Mouse (Mus musculus): ENCODE measurements at regions not wholly inside any gene's neighbourhood (a gene's known extent, or its start where the extent isn't known, plus 50 kb on each side); places are given as distances from the start of the nearest gene placed in this dataset.

DNA sequence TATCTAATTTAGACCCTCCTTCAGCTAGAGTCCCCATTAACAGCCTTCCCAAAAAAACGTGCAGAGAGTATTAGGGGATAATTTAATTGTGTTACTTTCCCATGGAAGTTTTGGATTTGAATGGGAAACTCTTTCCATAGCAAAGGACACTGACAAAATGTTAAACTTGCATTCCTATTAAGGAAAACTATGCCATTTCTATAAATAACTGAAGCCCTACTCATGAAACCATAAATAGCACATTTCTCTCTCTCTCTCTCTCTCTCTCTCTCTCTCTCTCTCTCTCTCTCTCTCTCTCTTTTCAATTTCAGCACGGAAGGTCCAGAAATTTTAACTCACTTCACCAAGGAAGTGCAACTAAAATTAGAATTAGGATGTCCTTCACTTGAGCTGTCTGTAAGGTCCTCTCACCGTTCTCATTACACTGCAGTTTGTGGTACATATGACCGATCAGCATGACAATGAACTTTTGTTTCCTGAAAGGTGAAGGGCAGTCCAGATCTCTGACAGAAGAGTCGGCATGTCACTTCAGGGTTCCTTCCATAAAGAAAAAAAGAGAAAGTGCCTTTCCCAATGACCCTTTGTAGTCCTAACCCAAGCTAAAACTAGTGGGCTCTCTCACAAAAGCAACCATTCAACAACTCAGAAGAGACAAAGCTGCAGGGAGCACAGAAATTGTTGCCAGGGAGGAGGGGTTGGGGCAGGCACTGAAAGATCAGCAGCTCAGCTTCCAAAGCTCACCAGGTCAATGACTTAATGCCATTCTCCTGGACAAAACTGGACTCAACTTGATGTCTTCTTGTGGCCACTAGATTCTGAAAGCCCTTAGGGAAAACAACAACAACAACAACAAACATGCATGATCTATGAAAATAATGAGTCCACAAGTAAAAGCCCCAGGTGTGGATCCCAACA lies 696.9 kb downstream of the Diaph3 start:
- DNase-seq, result no peak

DNA sequence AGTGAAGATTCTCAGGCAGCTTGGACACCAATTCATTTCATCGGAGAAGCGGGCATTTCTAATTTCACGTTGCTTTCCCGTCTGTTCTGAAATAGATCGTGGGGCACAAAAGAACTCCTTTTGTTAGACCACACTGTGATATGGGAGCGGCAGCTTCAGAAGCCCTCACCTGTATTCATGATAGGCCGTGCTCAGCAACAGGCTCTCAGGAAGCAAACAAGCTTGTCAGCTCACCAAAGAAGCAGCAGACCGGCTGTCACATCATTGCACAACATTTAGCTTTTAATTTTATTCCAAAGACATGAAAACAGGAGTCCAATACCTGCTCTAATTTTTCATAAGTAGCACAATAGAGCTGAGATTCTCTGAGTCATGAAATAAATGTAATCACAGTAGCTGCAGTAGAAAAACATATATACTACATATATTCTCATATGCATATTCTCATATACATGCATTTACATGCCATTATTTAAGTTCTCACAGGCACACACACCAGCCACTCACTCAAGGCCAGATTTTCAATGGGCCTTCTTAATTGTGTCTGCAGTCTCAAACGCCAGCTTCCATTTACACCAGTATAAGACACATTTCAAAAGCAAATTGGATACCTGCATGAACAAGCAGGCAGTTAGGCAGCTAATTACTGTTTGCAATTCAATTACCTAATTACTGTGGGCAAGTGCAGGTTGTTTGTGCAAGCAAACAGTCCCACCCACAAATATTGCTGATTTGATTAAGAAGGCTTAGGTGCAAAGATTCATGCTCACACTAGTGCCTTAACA lies 698.9 kb downstream of the Diaph3 start:
- DNase-seq, result no peak

DNA sequence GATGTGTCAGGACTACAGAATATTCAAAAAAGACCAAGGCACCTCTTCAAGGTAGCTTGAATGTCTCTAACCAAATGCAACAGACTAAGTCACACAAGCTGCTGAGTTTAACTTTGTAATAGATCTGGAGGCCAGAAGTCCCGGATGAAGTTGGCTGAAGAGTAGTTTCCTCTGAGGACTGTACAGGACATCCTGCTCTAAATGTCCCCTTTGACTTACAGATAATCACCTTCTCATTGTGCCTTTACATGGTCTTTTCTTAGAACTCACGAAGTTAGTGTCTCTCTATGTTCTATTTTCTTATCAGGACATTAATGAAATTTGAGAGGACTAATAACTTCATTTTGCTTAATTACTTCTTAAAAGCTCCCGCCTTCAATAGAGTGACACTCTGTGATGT lies 703.7 kb downstream of the Diaph3 start:
- DNase-seq, result no peak

DNA sequence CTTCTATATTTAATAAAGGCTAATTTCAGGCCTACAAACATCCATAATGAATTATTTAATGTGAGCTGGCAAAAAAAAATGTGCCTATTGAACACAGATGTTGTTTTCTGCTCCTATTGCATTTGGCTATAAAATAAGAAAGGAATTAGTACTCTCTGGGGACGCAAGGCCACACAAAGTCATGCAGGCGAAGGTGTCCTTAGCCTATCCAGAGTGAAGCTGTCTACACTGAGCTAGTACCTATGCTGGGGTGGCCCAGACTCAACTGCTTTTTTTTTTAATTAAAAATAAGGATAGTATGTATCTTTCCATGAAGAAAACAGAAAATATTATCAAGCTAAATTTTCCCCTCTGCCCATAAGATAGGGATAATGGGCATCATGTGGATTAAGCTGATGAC lies 705.7 kb downstream of the Diaph3 start:
- DNase-seq, result no peak

DNA sequence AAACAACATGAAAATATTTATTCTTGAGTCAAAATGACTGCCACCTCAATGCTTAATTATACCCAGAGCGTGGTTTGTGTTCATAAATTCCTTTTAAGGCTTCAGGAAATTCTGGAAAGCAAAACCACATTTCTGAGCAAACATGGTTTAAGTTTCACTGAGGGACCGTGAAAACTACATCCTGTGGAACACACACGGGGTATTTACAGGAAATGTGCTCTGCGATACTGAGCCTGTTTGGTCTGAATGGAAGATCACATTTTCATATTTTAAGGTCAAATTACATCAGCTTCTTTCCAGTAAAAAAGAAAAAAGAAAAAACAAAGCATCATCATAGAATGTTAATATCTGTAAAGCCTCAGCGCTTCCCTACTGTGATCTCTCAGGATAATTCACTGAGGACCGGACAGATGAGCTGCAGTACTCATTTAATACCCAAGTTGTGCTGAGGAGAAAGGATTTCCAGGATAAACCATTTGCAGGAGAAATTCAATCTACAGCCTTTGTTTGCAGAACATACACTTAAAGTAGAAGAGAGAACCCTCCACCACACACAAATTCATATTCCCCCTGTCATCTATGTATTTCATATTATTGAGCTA lies 709.7 kb downstream of the Diaph3 start:
- no peak for DNase-seq

DNA sequence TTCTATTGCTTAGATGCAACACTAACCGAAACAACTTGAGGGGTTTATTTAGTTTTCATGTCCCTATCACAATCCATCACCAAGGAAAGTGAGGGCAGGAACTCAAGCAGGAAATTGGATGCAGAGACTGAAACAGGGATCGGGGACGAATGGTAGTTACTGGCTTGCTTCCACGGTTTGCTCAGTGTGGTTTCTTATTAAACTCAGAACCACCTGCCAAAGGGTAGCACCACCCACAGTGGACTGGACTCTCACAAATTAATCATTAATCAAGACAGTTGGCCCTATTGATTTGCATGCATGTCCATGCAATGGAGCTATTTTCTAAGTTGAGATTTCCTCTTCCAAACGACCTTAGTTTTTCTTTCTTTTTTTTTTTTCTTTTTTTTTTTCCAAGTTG lies 719.2 kb downstream of the Diaph3 start:
- DNase-seq, result no peak

DNA sequence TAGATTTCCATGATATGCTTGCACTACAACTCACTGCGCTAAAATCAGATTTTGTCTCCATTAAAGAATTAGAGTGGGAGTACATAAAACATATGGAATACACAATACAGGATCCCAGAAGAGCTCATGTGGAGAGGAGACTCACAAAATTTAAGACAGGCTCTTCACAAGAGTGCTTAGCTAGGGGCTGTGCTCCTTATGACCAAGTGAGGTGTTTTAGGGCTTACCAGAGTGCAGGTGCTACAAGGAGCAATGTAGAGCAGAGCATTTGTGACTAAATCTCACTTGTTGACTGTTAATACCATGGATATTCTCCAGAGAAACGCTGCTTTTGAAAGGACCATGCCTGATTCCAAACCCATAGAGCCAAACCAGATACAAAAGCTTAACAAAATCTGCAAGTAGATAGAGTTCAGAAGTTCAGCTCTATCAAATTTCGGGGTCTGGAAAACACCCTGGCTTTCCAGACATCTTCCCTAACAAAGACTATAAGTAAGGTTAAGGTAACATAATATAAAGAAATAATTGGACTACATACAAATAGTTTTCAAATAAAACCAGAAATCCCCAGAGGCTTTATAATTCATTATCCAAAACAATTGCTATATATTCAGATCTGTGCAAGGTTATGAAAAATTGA lies 721.0 kb downstream of the Diaph3 start:
- DNase-seq, result no peak

DNA sequence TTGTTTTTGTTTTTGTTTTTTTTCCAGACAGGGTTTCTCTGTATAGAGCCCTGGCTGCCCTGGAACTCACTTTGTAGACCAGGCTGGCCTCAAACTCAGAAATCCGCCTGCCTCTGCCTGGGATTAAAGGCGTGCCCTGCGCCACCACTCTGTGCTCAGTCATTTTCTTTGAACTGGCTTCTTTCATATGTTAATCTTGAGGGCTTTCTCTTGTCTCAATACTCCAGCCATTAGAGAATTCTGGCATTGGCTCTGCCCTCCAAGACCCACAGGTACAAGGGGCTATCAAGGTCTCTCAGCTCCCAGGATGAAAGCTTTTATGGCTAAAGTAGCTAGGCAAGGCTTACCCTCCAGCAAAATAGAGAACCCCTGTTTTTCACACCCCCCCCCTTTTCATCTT lies 744.2 kb downstream of the Diaph3 start:
- no peak for DNase-seq

DNA sequence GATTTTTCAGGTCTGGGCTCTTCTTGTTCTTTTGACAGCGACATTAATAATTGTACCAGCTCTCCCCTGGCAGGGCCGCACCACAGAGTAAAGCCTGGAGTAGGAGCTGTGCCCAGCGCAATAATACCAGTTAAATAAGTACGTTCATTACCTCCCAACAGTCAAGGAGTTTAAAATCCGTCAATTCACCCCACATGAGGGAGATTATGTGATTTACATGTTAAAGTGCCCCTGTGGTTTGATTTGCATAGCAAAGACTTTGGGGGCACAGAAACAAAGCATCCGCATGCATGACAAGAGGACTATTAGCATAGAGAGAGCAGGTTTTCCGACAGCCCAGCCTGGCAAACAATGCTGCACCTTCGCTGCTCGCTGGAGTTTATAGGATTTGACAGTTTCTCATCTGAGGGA lies 745.1 kb downstream of the Diaph3 start:
- DNase-seq, result no peak

DNA sequence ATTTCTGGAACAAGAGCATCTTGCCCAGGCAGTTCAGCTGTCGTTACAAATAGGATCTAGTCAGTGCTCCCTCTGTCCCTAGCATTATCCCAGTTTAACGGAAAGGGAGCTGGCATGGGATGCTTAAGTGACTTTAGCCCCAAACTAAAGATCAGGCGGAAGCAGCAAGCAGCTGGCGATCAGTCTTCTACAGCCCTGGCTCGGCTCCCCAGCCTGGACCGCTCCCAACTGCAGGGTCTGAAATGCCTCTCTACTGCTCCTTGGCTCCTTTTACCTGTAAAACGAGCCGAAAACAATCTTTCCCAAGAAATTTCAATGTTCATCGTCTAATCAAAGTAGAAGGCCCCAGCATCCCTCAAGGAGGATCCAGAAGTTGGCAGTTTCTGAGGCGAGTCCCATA lies 745.5 kb downstream of the Diaph3 start:
- DNase-seq, result no peak

DNA sequence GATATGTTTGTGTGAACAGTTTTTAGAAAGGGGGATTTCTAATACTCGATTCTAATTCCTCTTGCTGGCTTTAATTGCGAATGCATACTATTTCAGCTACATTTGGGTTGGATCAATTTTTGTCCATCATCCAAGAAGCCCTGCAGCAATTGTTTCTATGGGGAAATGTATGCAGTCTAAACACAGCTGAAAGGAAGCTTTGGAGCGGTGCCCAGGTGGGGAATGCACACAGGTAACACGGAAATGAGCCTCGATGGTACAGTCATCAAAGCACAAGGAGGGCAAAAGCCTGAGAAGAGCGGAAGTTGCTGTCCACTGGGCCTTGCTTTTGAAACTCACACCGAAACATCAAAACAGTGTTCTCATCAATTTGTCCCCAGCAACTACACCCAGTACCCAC lies 746.0 kb downstream of the Diaph3 start:
- no peak for DNase-seq

DNA sequence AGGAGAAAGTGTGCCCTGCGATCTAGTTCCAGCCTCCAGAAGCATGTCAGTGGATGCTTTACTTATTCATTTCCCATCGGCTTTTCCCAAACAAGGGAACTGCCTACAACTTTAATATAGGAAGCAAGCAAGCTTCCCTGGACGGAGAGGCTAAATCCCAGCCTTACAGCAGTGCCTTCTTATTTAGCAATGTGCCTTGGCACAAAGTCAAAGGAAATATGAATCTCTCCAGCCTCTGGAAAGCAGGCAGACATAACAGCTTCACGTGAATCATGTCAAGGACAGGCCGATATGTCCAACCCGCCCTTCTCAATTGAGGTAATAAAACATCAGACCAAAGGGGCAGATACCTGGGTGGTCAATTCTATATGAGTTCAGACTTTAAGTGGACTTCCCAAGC lies 755.9 kb downstream of the Diaph3 start:
- DNase-seq, result no peak

DNA sequence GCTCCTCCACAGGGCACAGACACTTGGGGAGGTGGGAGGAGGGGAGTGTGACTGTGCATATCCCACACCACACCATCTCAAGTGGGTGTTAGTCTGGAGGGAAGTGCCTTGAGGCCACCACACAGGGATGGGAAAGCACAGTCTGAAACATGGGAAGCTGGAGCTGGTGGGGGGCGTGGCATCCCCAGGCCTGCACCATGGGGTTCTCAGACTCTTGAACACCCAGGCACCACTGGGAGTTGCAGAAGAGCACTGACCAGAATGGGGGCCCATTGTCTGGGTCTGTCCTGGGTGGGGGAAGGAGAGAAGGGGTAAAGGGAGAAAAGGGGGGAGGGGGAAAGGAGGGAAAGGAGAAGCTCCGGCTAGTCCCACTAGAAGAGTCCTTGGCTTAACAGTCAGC lies 776.0 kb downstream of the Diaph3 start:
- DNase-seq, result no peak

DNA sequence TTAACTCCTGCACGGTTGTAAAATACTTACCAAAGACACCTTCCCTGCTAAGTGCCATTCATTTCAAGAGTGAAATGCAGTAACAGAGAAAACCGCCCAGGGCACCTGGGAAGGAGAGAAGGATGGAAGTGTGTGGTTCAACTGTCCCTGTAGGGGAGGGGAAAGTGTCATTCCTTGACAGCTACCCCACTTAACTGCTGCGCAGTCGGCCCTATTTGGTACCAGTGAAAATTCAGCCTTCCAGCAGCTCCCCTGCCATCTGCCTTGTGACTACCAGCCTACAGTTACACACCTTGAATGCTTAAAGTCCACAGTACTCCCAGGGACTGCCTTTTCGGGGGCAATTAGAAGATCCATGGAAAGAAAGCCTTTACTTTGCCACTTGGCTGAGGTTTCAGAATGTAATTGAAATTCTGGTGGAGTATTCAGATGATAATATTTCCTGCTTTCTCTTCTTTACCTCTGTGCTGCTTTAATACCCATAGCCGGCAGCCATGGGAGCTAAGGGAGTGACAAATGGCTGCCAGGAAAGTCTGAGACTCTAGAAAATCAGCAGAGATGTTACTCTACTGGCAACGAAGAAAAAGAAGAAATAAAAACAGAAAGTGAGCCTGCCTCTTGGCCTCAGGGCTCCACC lies 780.5 kb downstream of the Diaph3 start:
- no peak for DNase-seq

DNA sequence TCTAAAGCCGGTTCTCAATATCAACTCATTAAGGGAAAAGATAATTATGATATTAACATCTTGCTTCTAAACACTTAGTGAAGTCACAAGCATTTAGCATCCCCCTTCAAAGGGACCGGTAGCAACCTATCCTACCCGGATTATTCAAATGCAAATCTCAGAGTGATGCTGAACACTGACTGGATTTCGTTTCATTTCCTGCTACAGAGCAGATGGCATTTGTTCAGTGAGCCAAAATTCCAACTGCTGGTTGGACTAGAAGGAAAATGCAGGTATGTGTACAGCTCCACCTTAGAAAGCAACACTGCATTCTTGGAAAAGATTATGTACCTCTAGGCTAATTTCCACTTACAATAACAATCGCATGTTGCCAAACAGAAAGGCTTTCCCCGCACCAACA lies 782.5 kb downstream of the Diaph3 start:
- no peak for DNase-seq

DNA sequence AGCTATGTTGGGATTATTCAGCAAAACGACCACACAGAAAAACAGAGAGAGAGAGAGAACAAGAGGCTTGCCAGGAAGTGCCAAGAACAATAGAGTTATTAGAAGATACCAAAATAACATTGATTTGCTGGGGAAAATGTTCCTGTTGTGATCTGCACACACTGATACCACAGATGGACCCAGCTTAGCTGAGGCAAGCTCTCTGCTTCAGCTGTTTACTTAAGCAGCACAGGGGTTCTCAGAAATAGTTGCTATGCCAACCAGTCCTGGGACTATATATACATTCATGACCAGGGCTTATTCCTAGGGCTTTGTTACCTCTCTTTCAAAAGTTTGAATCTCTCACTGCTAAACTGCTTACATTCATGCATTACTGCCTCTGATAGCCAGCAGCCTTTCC lies 790.5 kb downstream of the Diaph3 start:
- no peak for DNase-seq

DNA sequence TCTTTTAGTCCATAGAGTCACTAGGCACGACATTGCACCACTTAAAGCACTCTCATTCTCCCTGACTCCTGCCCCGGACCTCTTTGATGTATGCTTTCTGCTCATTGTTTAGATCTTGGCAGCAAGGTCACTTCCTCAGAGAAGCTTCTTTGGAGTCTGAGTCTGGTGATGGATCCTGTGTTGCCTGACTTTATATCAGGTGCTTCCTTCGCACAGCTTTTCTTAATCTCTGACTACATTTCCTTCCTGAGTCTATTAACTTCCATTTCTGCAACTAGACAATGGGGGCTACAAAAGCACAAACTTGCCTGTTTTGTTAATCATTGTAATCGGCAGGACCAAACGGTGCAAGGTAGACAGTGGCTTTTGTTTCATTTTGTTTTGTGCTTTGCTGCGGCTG lies 802.0 kb downstream of the Diaph3 start:
- DNase-seq, result no peak

DNA sequence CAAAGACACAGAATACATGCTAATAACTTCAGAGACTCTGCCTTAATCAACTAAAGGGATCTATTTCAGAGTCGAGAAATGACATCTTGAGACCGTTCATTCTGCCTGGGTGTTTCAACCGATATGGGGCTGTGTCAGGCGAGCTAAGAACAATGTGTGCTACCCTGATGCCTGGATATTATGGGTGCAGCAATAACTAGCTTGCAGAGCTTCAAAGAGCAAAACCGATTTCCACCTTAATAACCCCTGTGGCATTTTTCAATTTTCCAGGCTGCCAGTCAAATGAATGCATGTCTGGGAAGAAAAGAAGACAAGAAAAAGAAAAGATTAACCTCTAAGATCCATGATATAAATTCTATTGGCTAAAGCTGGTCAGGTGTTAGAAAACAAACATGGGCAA lies 804.0 kb downstream of the Diaph3 start:
- no peak for DNase-seq

DNA sequence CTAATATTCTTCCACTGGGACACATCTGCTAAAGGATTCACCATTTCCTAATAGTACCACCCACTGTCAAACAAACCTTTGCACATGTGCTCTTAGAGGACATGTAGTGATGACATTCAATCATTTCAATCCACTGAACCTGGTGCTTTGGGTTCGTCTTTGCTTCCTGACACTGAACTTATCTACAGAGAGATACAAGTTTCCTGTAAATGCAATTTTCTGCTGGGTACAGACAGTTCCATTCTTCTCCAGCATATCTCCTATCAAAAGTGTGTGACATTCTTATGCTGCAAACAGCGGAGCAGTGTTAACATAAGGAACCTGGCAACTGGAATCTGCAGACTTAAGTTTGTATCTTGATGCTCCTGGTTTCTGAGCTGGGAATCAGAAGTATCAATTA lies 805.8 kb downstream of the Diaph3 start:
- DNase-seq, result no peak

DNA sequence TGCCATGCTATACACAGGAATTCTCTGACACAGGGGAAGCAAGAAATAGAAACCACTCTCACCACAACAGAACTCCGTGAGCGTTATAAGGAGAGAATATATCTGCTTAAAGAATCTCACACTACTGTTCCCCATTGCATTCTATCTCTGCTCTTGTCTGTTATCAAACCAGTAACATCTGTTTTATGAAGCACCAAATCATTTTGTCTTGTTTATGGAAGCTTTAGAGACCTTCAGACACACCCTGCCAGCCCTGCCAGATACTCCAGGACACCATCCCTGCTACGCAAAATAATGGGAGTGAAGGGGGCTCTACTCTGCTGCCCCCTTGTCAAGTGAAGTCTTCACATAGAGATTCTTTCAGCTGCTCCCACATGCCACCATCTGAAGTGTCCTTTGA lies 811.9 kb downstream of the Diaph3 start:
- no peak for DNase-seq

DNA sequence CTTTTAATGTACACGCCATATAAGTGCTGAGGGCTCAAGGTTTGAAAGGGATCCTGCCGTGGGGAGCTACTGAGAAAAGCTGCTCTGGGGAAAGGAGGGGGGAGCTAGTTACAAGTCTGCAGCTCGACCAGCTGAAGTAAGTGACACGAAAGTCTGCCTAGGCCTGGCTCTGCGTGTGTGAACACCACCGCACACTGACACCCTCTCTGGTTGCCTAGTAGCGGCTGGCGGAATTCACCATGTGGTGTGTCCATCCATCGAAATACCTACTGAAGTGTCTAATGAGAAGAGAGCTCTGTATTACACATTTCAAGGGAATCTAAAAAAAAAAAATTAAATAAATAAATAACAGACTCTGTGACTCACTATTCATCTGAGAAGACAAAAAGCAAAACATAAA lies 813.4 kb downstream of the Diaph3 start:
- DNase-seq, result no peak

DNA sequence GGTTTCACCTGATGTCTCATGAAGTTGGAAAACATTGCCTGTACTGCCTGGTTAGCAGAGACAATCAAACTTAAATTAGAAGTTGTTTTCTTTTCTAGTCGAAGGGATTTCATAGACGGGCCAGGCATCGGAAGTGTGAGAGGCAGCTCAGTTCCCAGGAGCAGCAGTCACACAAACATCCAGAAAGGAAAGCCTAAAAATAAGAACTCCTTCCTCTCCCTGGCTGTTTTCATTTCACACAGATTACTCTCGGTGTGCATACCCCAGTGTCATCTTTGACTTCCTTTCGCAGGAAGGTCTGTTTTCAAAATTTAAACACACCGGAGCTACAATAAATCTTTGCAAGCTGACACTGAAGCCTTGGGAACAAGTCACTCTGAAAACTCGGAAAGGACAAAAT lies 818.7 kb downstream of the Diaph3 start:
- DNase-seq, result no peak

DNA sequence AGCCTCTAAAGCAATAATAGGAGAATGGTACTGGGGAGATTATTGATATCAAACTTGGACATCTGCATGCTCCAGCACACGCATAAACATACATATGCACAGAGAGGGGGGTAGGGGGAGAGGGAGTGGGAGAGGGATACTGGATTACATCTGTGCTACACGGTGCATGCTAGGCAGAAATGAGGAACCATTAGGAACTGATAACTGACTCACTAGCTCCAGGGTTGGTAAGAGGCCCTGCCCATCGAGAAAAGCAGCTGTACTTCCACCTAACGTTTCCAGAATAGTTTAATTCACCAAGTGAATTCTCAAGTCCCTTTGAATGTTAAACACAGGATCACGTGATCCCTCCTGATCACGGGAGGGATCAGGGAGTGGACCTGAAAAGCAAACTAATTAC lies 825.1 kb downstream of the Diaph3 start:
- no peak for DNase-seq
